Mouse (Mus musculus): ENCODE results near the gene Rab27a.

DNA sequence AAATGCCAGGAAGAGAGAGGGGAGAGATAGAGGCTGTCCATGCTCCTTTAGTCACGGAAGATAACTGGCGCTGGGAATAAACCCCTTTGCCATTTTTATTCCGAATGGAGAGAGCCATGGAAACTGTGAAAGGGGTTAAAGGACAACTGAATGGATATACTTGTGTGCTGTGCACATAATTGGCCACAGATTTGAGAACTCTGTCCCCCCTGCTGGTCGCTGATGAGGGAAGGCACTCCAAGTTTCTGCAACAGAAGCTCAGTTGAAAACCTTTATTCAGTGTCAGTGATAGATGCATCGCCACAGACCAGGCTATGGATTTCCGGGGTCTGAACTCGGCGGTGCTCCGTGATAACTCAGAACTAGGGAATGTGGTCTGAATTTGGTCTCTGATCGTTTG, 45.5 kb downstream of the Rab27a start:
- TF ChIP-seq CTCF (IDR thresholded peaks at IDR 0.05; ENCODE audit: extremely low read depth, insufficient read depth, low read length) (no peak), POLR2A (IDR thresholded peaks at IDR 0.05; ENCODE audit: extremely low read depth, insufficient read depth, low read length) (no peak)

Measured in cortical plate, adult 2 months (tissue).